Mouse (Mus musculus) cerebellum, adult 18-20 months (tissue): ENCODE results near the gene Laptm5.

ENCODE experiments used
- DNase-seq, 2 experiments: peaks; one replicate each; pipeline ENCODE4 v3.0.0; 2021

Gene Laptm5

GRCm38 (mm10) chr4:130920951-130921693 lies 8.2 kb downstream of the Laptm5 start:
- no peak for DNase-seq

GRCm38 (mm10) chr4:130921986-130922385 lies 9.1 kb downstream of the Laptm5 start:
- no peak for DNase-seq

- no peak for DNase-seq
Observed at GRCm38 (mm10) chr4:130926274-130926673, 13.3 kb downstream of the Laptm5 start.

- no peak for DNase-seq
Observed at GRCm38 (mm10) chr4:130927821-130928220, 14.9 kb downstream of the Laptm5 start.

- DNase-seq: no peak
Observed at GRCm38 (mm10) chr4:130942644-130943043, 29.7 kb downstream of the Laptm5 start.

- DNase-seq: no peak
Observed at GRCm38 (mm10) chr4:130944112-130944511, 31.2 kb downstream of the Laptm5 start, which contains the start of gene Matn1. TSS of gene Matn1 (plus strand) at chr4:130944385.

- DNase-seq: no peak
Observed at GRCm38 (mm10) chr4:130944779-130945178, 31.9 kb downstream of the Laptm5 start.

GRCm38 (mm10) chr4:130947094-130947647 lies 34.2 kb downstream of the Laptm5 start:
- peak; percentile 21 to 32 for DNase-seq

GRCm38 (mm10) chr4:130949821-130950384 lies 37.0 kb downstream of the Laptm5 start:
- no peak for DNase-seq

- peak; percentile 52 to 56 for DNase-seq
Observed at GRCm38 (mm10) chr4:130952531-130952930, 39.6 kb downstream of the Laptm5 start.

- DNase-seq: no peak
Observed at GRCm38 (mm10) chr4:130957156-130957555, 44.2 kb downstream of the Laptm5 start.

- DNase-seq: no peak
Observed at GRCm38 (mm10) chr4:130958812-130959211, 45.9 kb downstream of the Laptm5 start.

GRCm38 (mm10) chr4:130959678-130960077 lies 46.8 kb downstream of the Laptm5 start:
- DNase-seq: no peak

- peak; percentile 83 to 94 for DNase-seq
Observed at GRCm38 (mm10) chr4:130960118-130960734, 47.3 kb downstream of the Laptm5 start.

GRCm38 (mm10) chr4:130971278-130971677 lies 58.4 kb downstream of the Laptm5 start:
- DNase-seq: no peak

- DNase-seq: peak; percentile 43 to 44
Observed at GRCm38 (mm10) chr4:130972421-130972829, 59.5 kb downstream of the Laptm5 start.

GRCm38 (mm10) chr4:130973332-130974263 lies 60.7 kb downstream of the Laptm5 start:
- DNase-seq: no peak

GRCm38 (mm10) chr4:130978981-130979380 lies 66.1 kb downstream of the Laptm5 start:
- no peak for DNase-seq

GRCm38 (mm10) chr4:130984416-130985182 lies 71.7 kb downstream of the Laptm5 start:
- DNase-seq: no peak
